Mouse (Mus musculus): ENCODE measurements around the gene Eng.

Gene Eng

GRCm38 (mm10) chr2:32680961-32681650, 34.7 kb downstream of the Eng start:
- DNase-seq (ENCODE audit: low read depth, low spot score) = no peak

GRCm38 (mm10) chr2:32681754-32682153, 35.4 kb downstream of the Eng start:
- no peak for DNase-seq (ENCODE audit: low read depth, low spot score)

GRCm38 (mm10) chr2:32682721-32683417, 36.5 kb downstream of the Eng start:
- DNase-seq (ENCODE audit: low read depth, low spot score) = no peak

- no peak for DNase-seq (ENCODE audit: low read depth, low spot score)
Measured at GRCm38 (mm10) chr2:32683701-32684100, 37.3 kb downstream of the Eng start.

- DNase-seq (ENCODE audit: low read depth, low spot score) = no peak
Measured at GRCm38 (mm10) chr2:32684681-32685428, 38.5 kb downstream of the Eng start.

GRCm38 (mm10) chr2:32685807-32686206, 39.4 kb downstream of the Eng start:
- no peak for DNase-seq (ENCODE audit: low read depth, low spot score)

GRCm38 (mm10) chr2:32686640-32687039, 40.2 kb downstream of the Eng start:
- no peak for DNase-seq (ENCODE audit: low read depth, low spot score)

- no peak for DNase-seq (ENCODE audit: low read depth, low spot score)
Measured at GRCm38 (mm10) chr2:32687562-32687961, 41.2 kb downstream of the Eng start.

- peak; percentile 83 for DNase-seq (ENCODE audit: low read depth, low spot score)
Measured at GRCm38 (mm10) chr2:32689420-32689819, 43.0 kb downstream of the Eng start.

- DNase-seq (ENCODE audit: low read depth, low spot score) = no peak
Measured at GRCm38 (mm10) chr2:32691041-32691440, 44.6 kb downstream of the Eng start.

GRCm38 (mm10) chr2:32692496-32692895, 46.1 kb downstream of the Eng start:
- no peak for DNase-seq (ENCODE audit: low read depth, low spot score)

GRCm38 (mm10) chr2:32693282-32693681, 46.9 kb downstream of the Eng start:
- DNase-seq (ENCODE audit: low read depth, low spot score) = no peak

- peak; percentile 97 for DNase-seq (ENCODE audit: low read depth, low spot score)
Measured at GRCm38 (mm10) chr2:32693823-32694411, 47.5 kb downstream of the Eng start.

- DNase-seq (ENCODE audit: low read depth, low spot score) = no peak
Measured at GRCm38 (mm10) chr2:32694691-32695090, 48.3 kb downstream of the Eng start.

- no peak for DNase-seq (ENCODE audit: low read depth, low spot score)
Measured at GRCm38 (mm10) chr2:32699680-32700079, 53.3 kb downstream of the Eng start.

- DNase-seq (ENCODE audit: low read depth, low spot score) = no peak
Measured at GRCm38 (mm10) chr2:32700966-32701743, 54.8 kb downstream of the Eng start.

- DNase-seq (ENCODE audit: low read depth, low spot score) = no peak
Measured at GRCm38 (mm10) chr2:32703046-32703445, 56.7 kb downstream of the Eng start.

- no peak for DNase-seq (ENCODE audit: low read depth, low spot score)
Measured at GRCm38 (mm10) chr2:32704021-32704421, 57.6 kb downstream of the Eng start, which contains the start of gene Fpgs. Gene Fpgs, minus strand, starts transcription at chr2:32704145.

- DNase-seq (ENCODE audit: low read depth, low spot score) = no peak
Measured at GRCm38 (mm10) chr2:32705018-32705417, 58.6 kb downstream of the Eng start.

- no peak for DNase-seq (ENCODE audit: low read depth, low spot score)
Measured at GRCm38 (mm10) chr2:32706971-32707370, 60.6 kb downstream of the Eng start.

- DNase-seq (ENCODE audit: low read depth, low spot score) = no peak
Measured at GRCm38 (mm10) chr2:32708643-32709042, 62.2 kb downstream of the Eng start.

Measured in telencephalon, adult 2 months (tissue).